Mouse (Mus musculus) embryonic facial prominence, embryonic 11.5 days (tissue): Measurements from ENCODE around the gene Gm4307. TPM values are rescaled to one million over a fixed set of nuclear protein-coding genes. Genes with fewer than 3 reads are reported as not detected.

Experiments used
- polyA plus RNA-seq: library from polyadenylated mRNA; unstranded; fragments of >200 nt; fragmentation: Nextera tagmentation; extraction: Ambion mirVana; gene quantifications from 2 replicates; pipeline ENCODE4 v1.2.1, GENCODE M21; 2014

Gm4307 gene
- polyA plus RNA-seq, 1 experiment from 2014 or later, result not detected

Other genes starting within 250 kb of the Gm4307 start
- gene Gm4301, start 25.7 kb upstream of the Gm4307 start, polyA plus RNA-seq, result not detected in 2 replicates
- gene Gm4302, start 20.5 kb upstream of the Gm4307 start, polyA plus RNA-seq, result not detected in 2 replicates
- gene Gm4303, start 15.4 kb upstream of the Gm4307 start, polyA plus RNA-seq, result not detected in 2 replicates
- gene Gm4305, start 10.2 kb upstream of the Gm4307 start, polyA plus RNA-seq, result not detected in 2 replicates
- gene Gm4312, start 21.2 kb downstream of the Gm4307 start, polyA plus RNA-seq, result not detected in 2 replicates
- 24.4 and 27.0 TPM in 2 replicates for gene Tmtc3, start 126.0 kb downstream of the Gm4307 start, polyA plus RNA-seq
- 5.9 and 7.2 TPM in 2 replicates for gene Cep290, start 126.2 kb downstream of the Gm4307 start, polyA plus RNA-seq
- 11.8 and 12.9 TPM in 2 replicates for gene 4930430F08Rik, start 229.1 kb downstream of the Gm4307 start, polyA plus RNA-seq
- gene 1700017N19Rik, start 229.1 kb downstream of the Gm4307 start, polyA plus RNA-seq, result not detected in 2 replicates